Mouse (Mus musculus) CD4-positive naive resting alpha-beta T cell, adult 57 days (primary cell): ENCODE data around the gene Gm8104. TPM values are rescaled to one million over a fixed set of nuclear protein-coding genes. Genes with fewer than 3 reads are reported as not detected.

Experiments used
- total RNA-seq: library from RNA; stranded (reverse); gene quantifications from one replicate; pipeline ENCODE4 v1.2.4, GENCODE M21; 2023

Gm8104 gene
- not detected for total RNA-seq

DNA sequence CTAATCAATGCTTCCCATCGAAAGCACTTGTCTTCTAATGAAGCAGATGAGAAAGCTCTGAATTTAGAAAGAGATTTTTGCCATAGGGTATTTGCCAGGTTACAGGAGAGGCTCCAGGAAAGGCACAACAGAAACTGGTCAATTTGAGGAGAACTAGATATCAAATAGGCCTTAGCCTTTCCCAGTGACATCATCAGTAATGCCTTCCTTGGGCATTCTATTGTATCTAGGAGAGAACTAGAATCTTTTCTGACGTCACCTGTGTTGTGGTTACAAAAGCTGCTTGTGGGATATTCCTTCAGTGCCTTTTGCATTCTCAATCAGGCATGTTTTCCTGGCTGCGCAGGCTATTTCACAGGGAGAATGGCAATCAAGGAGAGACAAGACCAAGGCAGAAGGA lies at the start of gene Gm8104:
TSS of gene Gm8104 (plus strand) at position 301 of the 400 bp plus-strand sequence.

DNA sequence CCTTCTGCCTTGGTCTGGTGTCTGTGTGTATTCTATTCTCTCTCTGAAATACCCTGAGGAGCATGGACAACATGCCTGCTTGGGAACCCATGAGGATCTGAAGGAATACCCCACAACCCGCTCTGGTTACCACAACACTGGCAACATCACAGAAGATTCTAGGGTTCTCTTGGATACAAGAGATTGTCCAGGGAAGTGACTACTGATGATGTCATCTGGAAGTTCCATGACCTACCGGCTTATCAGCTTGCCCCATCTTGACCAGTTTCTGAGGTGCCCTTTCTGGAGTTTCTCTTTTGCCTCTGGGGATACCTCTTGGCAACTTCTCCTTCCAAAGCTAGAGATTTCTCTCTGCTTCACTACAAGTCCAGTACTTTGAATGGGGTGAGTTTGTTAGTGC lies 23.9 kb upstream of the Gm8104 start, which contains the start of gene Gm8094:
TSS of gene Gm8094 (minus strand) at position 101 of the 400 bp plus-strand sequence.

Other genes starting within 250 kb of the Gm8104 start
- not detected for gene Gm21977, start 247.1 kb upstream of the Gm8104 start, total RNA-seq
- not detected for gene Gm8082, start 107.0 kb upstream of the Gm8104 start, total RNA-seq
- gene Gm10376, start 85.0 kb upstream of the Gm8104 start, total RNA-seq: not detected
- not detected for gene Gm8094, start 24.0 kb upstream of the Gm8104 start, total RNA-seq
- not detected for gene Gm7233, start 79.3 kb downstream of the Gm8104 start, total RNA-seq
- gene Gm8122, start 134.7 kb downstream of the Gm8104 start, total RNA-seq: not detected
- gene Gm8126, start 158.0 kb downstream of the Gm8104 start, total RNA-seq: not detected
- gene Gm9732, start 174.4 kb downstream of the Gm8104 start, total RNA-seq: not detected
- not detected for gene Gm8127, start 193.2 kb downstream of the Gm8104 start, total RNA-seq
- not detected for gene 1700001F09Rik, start 247.2 kb downstream of the Gm8104 start, total RNA-seq